Mouse (Mus musculus): Measurements from ENCODE around the gene Lsm4. TPM values are rescaled to one million over a fixed set of nuclear protein-coding genes. Genes with fewer than 3 reads are reported as not detected.

Lsm4 gene
- polyA plus RNA-seq, 1 experiment from 2014 or later = 388 TPM

DNA sequence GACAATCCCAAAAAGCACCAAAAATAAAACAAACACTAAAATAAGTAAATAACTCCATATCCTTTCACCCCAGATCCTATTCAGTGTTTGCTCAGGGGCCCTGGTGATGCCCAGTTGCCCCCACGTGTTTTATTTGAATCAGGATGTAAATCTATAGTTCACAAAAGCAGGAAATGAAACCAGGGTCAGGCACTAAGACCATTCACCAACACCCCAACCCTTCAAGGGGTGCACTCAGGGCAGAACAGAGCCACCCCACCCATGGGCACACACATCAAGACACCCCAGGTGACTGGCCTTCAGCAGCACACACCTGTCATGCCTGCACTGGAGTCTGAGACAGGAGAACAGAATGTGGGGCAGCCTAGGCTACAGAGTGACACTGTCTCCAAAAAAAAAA, 18.9 kb upstream of the Lsm4 start:
- Histone ChIP-seq H3K27me3 (ENCODE audit: control insufficient read depth, insufficient read depth, low read length) (no peaks in the 10 kb centered on the region; the same call in 1 of the 2 replicates), H3K36me3 (ENCODE audit: control insufficient read depth, insufficient read depth, low read length) (peaks cover 4% of the 10 kb centered on the region; the same call in 1 of the 2 replicates), H3K4me3 (ENCODE audit: low read depth, low read length) (no peak overlapping the region), H3K9ac (ENCODE audit: low read length) (no peak overlapping the region), H3K4me2 (ENCODE audit: low read depth, severe bottlenecking) (no peak overlapping the region), H3K27ac (replicated peaks; ENCODE audit: low read depth, low read length) (no peak overlapping the region), H3K9me3 (ENCODE audit: control insufficient read depth, low read length) (no peaks in the 10 kb centered on the region), H3K4me1 (ENCODE audit: control insufficient read depth, insufficient read depth, low read length) (peaks cover 10% of the 10 kb centered on the region; the same call in 1 of the 2 replicates)
- ATAC-seq (ENCODE audit: insufficient number of reproducible peaks, low FRiP score, low TSS enrichment, low read depth) (no peak), DNase-seq (ENCODE audit: low spot score) (no peak)
- WGBS = 69% methylated on average over 1 of the region's 1 CpGs

DNA sequence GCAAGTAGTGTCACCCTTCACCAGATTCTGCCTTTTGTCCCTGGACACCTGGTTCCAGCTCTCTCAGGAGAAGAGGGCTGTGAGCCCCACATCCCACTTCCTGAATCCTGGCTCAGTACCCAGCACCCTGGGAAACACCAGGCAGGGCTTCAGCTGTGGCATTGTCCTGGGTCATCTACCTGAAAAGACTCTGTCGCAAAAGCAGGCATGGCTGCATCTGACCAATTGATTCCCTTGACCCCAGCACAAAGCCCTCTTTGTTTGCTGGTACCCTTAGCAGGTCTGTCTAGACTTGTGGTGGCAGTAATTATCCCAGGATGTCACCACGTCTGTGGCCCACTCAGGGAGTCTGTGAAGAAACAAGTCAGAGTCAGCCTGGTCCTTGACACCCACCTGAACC, 17.6 kb upstream of the Lsm4 start:
- DNase-seq (ENCODE audit: low spot score) = no peak
- 60% methylated on average over 2 of the region's 2 CpGs for WGBS
- no peaks in the 10 kb centered on the region for H3K9me3 ChIP-seq (ENCODE audit: control insufficient read depth, low read length)
- no peak overlapping the region for H3K4me2 ChIP-seq (ENCODE audit: low read depth, severe bottlenecking)
- H3K27me3 ChIP-seq (ENCODE audit: control insufficient read depth, insufficient read depth, low read length) = no peaks in the 10 kb centered on the region; the same call in 1 of the 2 replicates
- H3K4me1 ChIP-seq (ENCODE audit: control insufficient read depth, insufficient read depth, low read length) = peaks cover 13% of the 10 kb centered on the region; the same call in 1 of the 2 replicates
- no peaks in the 10 kb centered on the region; the same call in 1 of the 2 replicates for H3K36me3 ChIP-seq (ENCODE audit: control insufficient read depth, insufficient read depth, low read length)
- no peak overlapping the region; the same call in 1 of the 2 replicates for H3K27ac ChIP-seq (replicated peaks; ENCODE audit: low read depth, low read length)
- no peak overlapping the region for H3K4me3 ChIP-seq (ENCODE audit: low read depth, low read length)
- H3K9ac ChIP-seq (ENCODE audit: low read length) = no peak overlapping the region
- ATAC-seq (ENCODE audit: insufficient number of reproducible peaks, low FRiP score, low TSS enrichment, low read depth) = no peak

DNA sequence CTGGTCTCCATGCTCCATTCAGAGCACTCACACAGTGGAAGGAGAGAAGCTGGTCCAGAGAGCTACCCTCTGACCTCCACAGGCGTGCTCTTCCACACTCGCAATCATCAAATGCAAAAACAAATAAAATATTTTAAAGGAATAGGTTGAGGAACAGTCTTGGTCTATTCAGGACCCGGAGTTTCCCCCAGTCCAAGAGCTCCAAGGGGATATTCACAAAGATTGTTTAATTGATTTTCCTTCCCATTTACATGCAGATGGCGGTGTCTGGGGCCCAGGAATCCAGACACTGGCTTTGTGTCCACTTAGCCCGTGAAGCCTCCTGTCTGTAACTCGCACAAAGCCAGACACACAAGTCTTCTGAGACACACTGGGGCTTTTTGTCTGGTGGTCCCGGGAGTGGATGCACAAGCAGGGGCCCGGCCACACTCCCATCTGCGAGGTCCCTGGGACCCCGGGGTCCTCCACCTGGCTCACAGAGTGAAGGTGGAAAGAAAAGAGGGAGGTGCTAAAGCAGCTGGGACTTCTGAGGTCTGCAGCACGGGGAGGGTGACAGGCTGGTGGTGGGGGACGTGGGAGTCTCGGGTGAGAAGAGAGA, 16.8 kb upstream of the Lsm4 start:
- no peaks in the 10 kb centered on the region for H3K9me3 ChIP-seq (ENCODE audit: control insufficient read depth, low read length)
- no peaks in the 10 kb centered on the region; the same call in 1 of the 2 replicates for H3K36me3 ChIP-seq (ENCODE audit: control insufficient read depth, insufficient read depth, low read length)
- H3K27ac ChIP-seq (replicated peaks; ENCODE audit: low read depth, low read length) = peak overlapping the region; percentile 36; the same call in 1 of the 2 replicates
- DNase-seq (ENCODE audit: low spot score) (no peak), ATAC-seq (ENCODE audit: insufficient number of reproducible peaks, low FRiP score, low TSS enrichment, low read depth) (no peak)
- peaks cover 13% of the 10 kb centered on the region; the same call in 1 of the 2 replicates for H3K4me1 ChIP-seq (ENCODE audit: control insufficient read depth, insufficient read depth, low read length)
- no peak overlapping the region for H3K4me2 ChIP-seq (ENCODE audit: low read depth, severe bottlenecking)
- 80% methylated on average over 13 of the region's 13 CpGs for WGBS
- H3K27me3 ChIP-seq (ENCODE audit: control insufficient read depth, insufficient read depth, low read length) = no peaks in the 10 kb centered on the region; the same call in 1 of the 2 replicates
- no peak overlapping the region for H3K9ac ChIP-seq (ENCODE audit: low read length)
- H3K4me3 ChIP-seq (ENCODE audit: low read depth, low read length) = no peak overlapping the region

DNA sequence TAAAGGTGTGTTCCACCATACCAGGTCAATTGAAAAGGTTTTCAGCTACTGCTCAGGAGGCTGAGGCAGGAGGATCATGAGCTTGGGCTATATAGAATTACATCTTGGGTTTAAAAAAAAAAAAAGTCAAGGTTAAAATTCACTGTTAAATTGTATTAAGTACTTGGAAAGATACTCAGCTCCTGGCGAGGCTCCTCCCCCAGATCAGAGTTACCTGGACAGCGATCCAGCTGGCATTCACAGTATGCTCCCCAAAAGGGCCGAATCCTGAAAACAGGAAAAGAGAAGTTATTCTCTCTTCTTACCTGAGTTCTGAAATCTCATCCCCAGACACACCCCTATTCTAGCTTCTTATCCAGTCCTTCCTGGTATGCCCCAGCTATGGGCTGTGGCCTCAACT, 15.8 kb upstream of the Lsm4 start:
- Histone ChIP-seq H3K9me3 (ENCODE audit: control insufficient read depth, low read length) (no peaks in the 10 kb centered on the region), H3K27me3 (ENCODE audit: control insufficient read depth, insufficient read depth, low read length) (no peaks in the 10 kb centered on the region; the same call in 1 of the 2 replicates), H3K9ac (ENCODE audit: low read length) (no peak overlapping the region), H3K27ac (replicated peaks; ENCODE audit: low read depth, low read length) (no peak overlapping the region), H3K4me2 (ENCODE audit: low read depth, severe bottlenecking) (no peak overlapping the region), H3K4me3 (ENCODE audit: low read depth, low read length) (no peak overlapping the region), H3K4me1 (ENCODE audit: control insufficient read depth, insufficient read depth, low read length) (peaks cover 13% of the 10 kb centered on the region; the same call in 1 of the 2 replicates), H3K36me3 (ENCODE audit: control insufficient read depth, insufficient read depth, low read length) (no peaks in the 10 kb centered on the region)
- DNase-seq (ENCODE audit: low spot score) (no peak), ATAC-seq (ENCODE audit: insufficient number of reproducible peaks, low FRiP score, low TSS enrichment, low read depth) (no peak)
- WGBS = 84% methylated on average over 3 of the region's 3 CpGs

DNA sequence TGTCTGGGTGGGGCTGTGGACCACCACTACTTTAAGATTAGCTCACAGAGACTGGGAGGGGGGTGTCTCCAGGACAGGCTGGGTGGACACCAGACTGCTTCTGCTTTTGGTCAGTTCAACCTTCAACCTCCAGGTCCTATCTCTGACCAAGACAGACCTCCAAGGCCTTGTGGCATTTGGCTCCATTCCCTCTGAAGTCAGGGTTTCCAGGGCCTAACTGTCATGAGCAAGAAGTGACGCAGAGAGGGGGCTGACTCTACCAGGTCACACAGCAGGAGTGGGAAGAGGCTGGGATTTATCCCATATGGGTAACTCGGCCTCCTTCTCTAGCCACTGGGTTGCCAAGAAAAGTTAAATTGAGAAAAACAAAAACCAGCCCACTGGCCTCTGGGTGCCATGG, 15.3 kb upstream of the Lsm4 start:
- H3K4me2 ChIP-seq (ENCODE audit: low read depth, severe bottlenecking) = no peak overlapping the region; the same call in 1 of the 2 replicates
- no peak for ATAC-seq (ENCODE audit: insufficient number of reproducible peaks, low FRiP score, low TSS enrichment, low read depth)
- H3K27me3 ChIP-seq (ENCODE audit: control insufficient read depth, insufficient read depth, low read length) = no peaks in the 10 kb centered on the region; the same call in 1 of the 2 replicates
- H3K27ac ChIP-seq (replicated peaks; ENCODE audit: low read depth, low read length) = no peak overlapping the region
- WGBS = 89% methylated on average over 2 of the region's 2 CpGs
- no peak for DNase-seq (ENCODE audit: low spot score)
- H3K9me3 ChIP-seq (ENCODE audit: control insufficient read depth, low read length) = no peaks in the 10 kb centered on the region
- H3K9ac ChIP-seq (ENCODE audit: low read length) = no peak overlapping the region
- no peaks in the 10 kb centered on the region for H3K36me3 ChIP-seq (ENCODE audit: control insufficient read depth, insufficient read depth, low read length)
- no peak overlapping the region for H3K4me3 ChIP-seq (ENCODE audit: low read depth, low read length)
- peaks cover 13% of the 10 kb centered on the region; the same call in 1 of the 2 replicates for H3K4me1 ChIP-seq (ENCODE audit: control insufficient read depth, insufficient read depth, low read length)

DNA sequence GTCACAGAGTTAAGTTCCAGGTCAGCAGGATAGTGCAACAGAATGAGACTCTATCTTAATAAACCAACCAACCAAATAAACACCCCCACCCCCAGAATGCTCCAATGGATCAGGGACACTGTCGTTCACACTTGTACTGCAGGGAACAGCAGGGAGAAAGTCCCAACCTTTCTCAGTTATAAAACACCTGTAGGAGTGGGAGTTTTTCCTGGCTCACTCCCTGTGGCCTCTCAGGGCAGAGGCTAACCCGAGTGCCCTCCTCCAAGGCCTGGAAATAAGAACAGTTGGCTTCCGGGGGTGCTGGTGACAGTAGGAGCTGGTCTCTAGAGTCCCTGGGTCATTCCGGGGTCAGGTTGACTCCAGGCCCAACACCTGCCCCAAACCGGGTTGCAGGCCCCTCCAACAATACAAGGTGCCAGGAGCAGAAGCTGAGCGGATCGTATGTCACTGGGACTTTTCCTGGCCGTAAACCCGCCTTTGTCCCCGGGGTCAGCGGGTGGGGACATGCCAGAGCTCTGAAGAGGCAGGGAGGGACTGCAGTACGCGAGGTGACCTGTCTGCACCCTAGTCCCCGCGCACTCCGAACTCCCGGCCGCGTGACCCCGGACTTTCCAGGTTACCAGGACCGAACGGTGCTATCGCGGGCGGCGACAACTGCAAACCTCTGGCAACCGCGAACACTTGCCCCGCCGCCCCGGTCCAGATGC, 14.0 kb upstream of the Lsm4 start:
- Histone ChIP-seq H3K4me2 (ENCODE audit: low read depth, severe bottlenecking) (peak overlapping the region; percentile 92), H3K36me3 (ENCODE audit: control insufficient read depth, insufficient read depth, low read length) (no peaks in the 10 kb centered on the region), H3K9me3 (ENCODE audit: control insufficient read depth, low read length) (no peaks in the 10 kb centered on the region), H3K27ac (replicated peaks; ENCODE audit: low read depth, low read length) (peak overlapping the region; percentile 79), H3K27me3 (ENCODE audit: control insufficient read depth, insufficient read depth, low read length) (no peaks in the 10 kb centered on the region; the same call in 1 of the 2 replicates), H3K9ac (ENCODE audit: low read length) (peak overlapping the region; percentile 72), H3K4me3 (ENCODE audit: low read depth, low read length) (peak overlapping the region; percentile 68), H3K4me1 (ENCODE audit: control insufficient read depth, insufficient read depth, low read length) (peaks cover 13% of the 10 kb centered on the region; the same call in 1 of the 2 replicates)
- ATAC-seq (ENCODE audit: insufficient number of reproducible peaks, low FRiP score, low TSS enrichment, low read depth) (peak; percentile 58), DNase-seq (ENCODE audit: low spot score) (no peak)
- WGBS = 2% methylated on average over 31 of the region's 31 CpGs

DNA sequence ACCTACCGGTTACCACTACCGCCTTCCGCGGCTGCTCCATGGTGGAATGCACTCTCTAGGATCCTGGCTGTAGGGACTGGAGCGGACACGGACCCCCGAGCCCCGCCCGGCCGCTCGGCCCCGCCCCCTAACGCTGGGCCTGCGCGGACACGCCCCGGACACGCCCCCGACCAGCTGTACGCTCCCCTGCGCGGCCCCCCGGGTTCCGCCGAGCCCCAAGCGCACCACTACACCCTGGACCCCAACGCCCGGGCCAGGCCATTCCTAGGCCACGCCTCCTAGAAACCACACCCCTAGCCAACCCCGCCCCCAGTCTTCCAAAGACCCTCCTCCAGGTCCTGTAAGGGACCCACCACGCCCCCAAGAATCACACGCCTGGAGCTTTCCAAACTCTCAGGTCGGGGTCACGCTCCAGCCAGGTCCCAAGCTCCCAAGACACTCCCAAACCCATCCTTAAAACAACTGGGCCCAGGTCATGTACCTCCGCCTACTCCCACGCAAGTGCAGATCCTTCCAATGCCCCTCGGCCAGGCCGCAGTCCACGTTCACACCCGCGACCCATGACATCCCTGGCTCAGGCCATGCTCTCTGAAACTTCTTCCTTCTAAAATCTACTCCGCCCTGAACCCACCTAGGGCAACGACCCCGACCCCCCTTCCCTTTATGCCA, 13.3 kb upstream of the Lsm4 start:
- Histone ChIP-seq H3K4me2 (ENCODE audit: low read depth, severe bottlenecking) (peak overlapping the region; percentile 92), H3K9me3 (ENCODE audit: control insufficient read depth, low read length) (no peaks in the 10 kb centered on the region), H3K4me3 (ENCODE audit: low read depth, low read length) (peak overlapping the region; percentile 68), H3K27ac (replicated peaks; ENCODE audit: low read depth, low read length) (peak overlapping the region; percentile 79), H3K9ac (ENCODE audit: low read length) (peak overlapping the region; percentile 72), H3K4me1 (ENCODE audit: control insufficient read depth, insufficient read depth, low read length) (peaks cover 13% of the 10 kb centered on the region; the same call in 1 of the 2 replicates), H3K27me3 (ENCODE audit: control insufficient read depth, insufficient read depth, low read length) (no peaks in the 10 kb centered on the region; the same call in 1 of the 2 replicates), H3K36me3 (ENCODE audit: control insufficient read depth, insufficient read depth, low read length) (no peaks in the 10 kb centered on the region)
- DNase-seq (ENCODE audit: low spot score) = peak; percentile 99
- peak; percentile 96 for ATAC-seq (ENCODE audit: insufficient number of reproducible peaks, low FRiP score, low TSS enrichment, low read depth)
- WGBS = 2% methylated on average over 43 of the region's 44 CpGs

DNA sequence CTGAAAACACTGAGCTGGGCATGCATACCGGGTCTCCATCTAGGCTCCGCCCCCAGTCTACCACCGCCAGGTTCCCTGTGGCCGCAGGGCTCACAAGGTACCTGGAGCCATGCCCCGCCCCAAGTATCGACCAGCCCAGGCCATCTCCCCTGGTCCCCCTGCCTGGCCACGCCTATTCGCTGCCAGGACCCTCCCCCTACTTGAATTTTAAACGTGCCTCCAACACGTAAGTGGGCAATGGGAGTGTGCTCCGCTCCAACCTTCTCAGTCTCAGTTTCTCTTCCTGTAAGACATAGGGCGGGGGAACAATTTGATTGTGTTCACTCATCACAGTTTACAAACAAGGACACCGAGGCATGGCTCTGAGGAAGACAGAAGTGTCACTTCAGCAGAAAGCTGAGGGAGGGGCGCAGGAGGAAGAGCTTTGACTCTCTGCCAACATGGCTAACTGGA, 12.7 kb upstream of the Lsm4 start, which contains the start of gene Pgpep1:
TSS of gene Pgpep1 (minus strand) at position 116 of the 453 bp plus-strand sequence.
- DNase-seq (ENCODE audit: low spot score) = peak; percentile 68
- 3% methylated on average over 14 of the region's 14 CpGs for WGBS
- H3K4me2 ChIP-seq (ENCODE audit: low read depth, severe bottlenecking) = peak within 1 kb of the TSS; percentile 92
- H3K4me1 ChIP-seq (ENCODE audit: control insufficient read depth, insufficient read depth, low read length) = peaks cover 13% of the 10 kb centered on the region; the same call in 1 of the 2 replicates
- H3K4me3 ChIP-seq (ENCODE audit: low read depth, low read length) = peak within 1 kb of the TSS; percentile 68
- H3K36me3 ChIP-seq (ENCODE audit: control insufficient read depth, insufficient read depth, low read length) = no peaks in the 10 kb centered on the region
- H3K9ac ChIP-seq (ENCODE audit: low read length) = peak within 1 kb of the TSS; percentile 72
- peak within 1 kb of the TSS; percentile 79 for H3K27ac ChIP-seq (replicated peaks; ENCODE audit: low read depth, low read length)
- H3K9me3 ChIP-seq (ENCODE audit: control insufficient read depth, low read length) = no peaks in the 10 kb centered on the region
- H3K27me3 ChIP-seq (ENCODE audit: control insufficient read depth, insufficient read depth, low read length) = no peaks in the 10 kb centered on the region; the same call in 1 of the 2 replicates
- ATAC-seq (ENCODE audit: insufficient number of reproducible peaks, low FRiP score, low TSS enrichment, low read depth) = peak; percentile 72

Data from limb, embryonic 11.5 days (tissue).